Mouse (Mus musculus) frontal cortex, postnatal 36 days (tissue): ENCODE measurements around the gene Slc26a5.

ENCODE experiments used
- DNase-seq, 2 experiments: peaks; one replicate each; pipeline ENCODE4 v3.0.0; 2022; ENCODE audit warnings: low spot score in 2 of 2

Slc26a5 gene

GRCm38 (mm10) chr5:21810924-21811323, 54.5 kb downstream of the Slc26a5 start:
- DNase-seq = no peak

GRCm38 (mm10) chr5:21804837-21805236, 60.6 kb downstream of the Slc26a5 start:
- DNase-seq = peak in 1 of 2 experiments; percentile 11

GRCm38 (mm10) chr5:21803691-21804188, 61.7 kb downstream of the Slc26a5 start:
- DNase-seq = no peak

- DNase-seq = no peak
These were observed 62.5 kb downstream of the Slc26a5 start for GRCm38 (mm10) chr5:21802907-21803306.

GRCm38 (mm10) chr5:21792166-21792565, 73.2 kb downstream of the Slc26a5 start:
- no peak for DNase-seq

GRCm38 (mm10) chr5:21789061-21789460, 76.3 kb downstream of the Slc26a5 start:
- DNase-seq = no peak

- no peak for DNase-seq
These were observed 78.0 kb downstream of the Slc26a5 start for GRCm38 (mm10) chr5:21787186-21788105.

GRCm38 (mm10) chr5:21786258-21787185, 78.9 kb downstream of the Slc26a5 start:
- DNase-seq = peak; percentile 94 to 95

- DNase-seq = no peak
These were observed 79.6 kb downstream of the Slc26a5 start for GRCm38 (mm10) chr5:21785776-21786175.

GRCm38 (mm10) chr5:21785053-21785452, 80.4 kb downstream of the Slc26a5 start, which contains the start of the genes Dnajc2 and Psmc2:
Gene Dnajc2 (minus strand): TSS chr5:21785251.
Gene Psmc2 (plus strand): TSS chr5:21785283.
- peak; percentile 86 to 93 for DNase-seq

- peak; percentile 13 to 29 for DNase-seq
These were observed 81.0 kb downstream of the Slc26a5 start for GRCm38 (mm10) chr5:21784161-21785052.

GRCm38 (mm10) chr5:21776491-21776890, 88.9 kb downstream of the Slc26a5 start:
- no peak for DNase-seq

GRCm38 (mm10) chr5:21769841-21770240, 95.6 kb downstream of the Slc26a5 start:
- no peak for DNase-seq

- no peak for DNase-seq
These were observed 96.9 kb downstream of the Slc26a5 start for GRCm38 (mm10) chr5:21768506-21768905.
